Mouse (Mus musculus): ENCODE data around the gene Met. TPM values are rescaled to one million over a fixed set of nuclear protein-coding genes. Genes with fewer than 3 reads are reported as not detected.
A peak's percentile ranks its signal among the peaks of the same experiment; 100 is the strongest.

Met gene
- polyA plus RNA-seq, 1 experiment from 2014 or later: 8.2 TPM

DNA sequence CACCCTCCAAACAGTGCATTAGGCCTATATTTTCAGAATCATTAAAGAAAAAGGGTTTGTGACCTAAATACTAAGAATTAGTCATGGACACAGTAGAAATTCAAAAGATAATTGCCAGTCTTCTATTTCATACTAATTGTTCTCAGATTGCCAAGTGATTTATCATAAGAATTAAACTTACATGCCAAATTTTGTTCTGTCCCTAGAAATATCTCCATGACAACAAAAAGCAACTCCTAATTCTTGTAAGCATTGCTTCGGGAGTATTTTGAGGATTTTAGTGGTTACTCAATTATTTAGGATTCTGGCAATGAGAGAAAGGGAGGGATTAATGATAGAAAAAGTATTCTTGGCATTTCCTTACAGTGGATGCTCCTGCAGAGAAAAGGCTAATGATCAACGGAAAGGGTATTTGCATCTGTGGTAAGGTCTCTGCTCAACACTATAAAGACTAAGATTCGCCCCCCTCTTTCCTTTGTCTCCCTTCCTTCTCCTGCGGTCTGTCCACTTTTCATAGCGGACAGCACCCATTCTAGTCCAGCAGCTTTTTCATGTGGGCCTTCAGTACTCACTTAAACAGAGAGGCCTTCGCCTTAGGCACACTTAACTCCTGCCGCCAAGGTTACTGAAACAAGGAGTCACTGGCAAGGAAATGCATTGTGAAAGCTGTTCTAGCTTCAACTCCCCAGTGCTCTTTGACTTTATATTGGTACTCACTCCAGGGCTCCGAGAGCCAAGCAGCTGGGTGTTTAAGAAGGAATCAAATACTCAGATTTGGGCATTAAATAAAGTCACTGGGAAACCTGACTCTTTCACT lies 58.5 kb downstream of the Met start:
- H3K27me3 ChIP-seq (ENCODE audit: insufficient read depth, low read length): no peaks in the 10 kb centered on the region
- H3K4me1 ChIP-seq (ENCODE audit: insufficient read depth): peaks cover 2% of the 10 kb centered on the region; the same call in 1 of the 2 replicates
- no peak overlapping the region for H3K4me2 ChIP-seq (ENCODE audit: low read depth, low read length)
- 0 out of 2 replicates have a peak, but pooled peaks cover 4% of the 10 kb centered on the region for H3K36me3 ChIP-seq (replicated peaks; ENCODE audit: insufficient read depth, low read length)
- 75% methylated on average over 8 of the region's 8 CpGs for WGBS (ENCODE audit: insufficient replicate concordance)
- no peak for ATAC-seq
- TF ChIP-seq CTCF (IDR thresholded peaks at IDR 0.05; ENCODE audit: low read depth): no peak
- TF ChIP-seq EP300 (IDR thresholded peaks at IDR 0.05; ENCODE audit: low read depth): no peak
- DNase-seq: peak; percentile 1
- no peaks in the 10 kb centered on the region for H3K9me3 ChIP-seq (ENCODE audit: low read length)
- H3K9ac ChIP-seq (replicated peaks): no peak overlapping the region
- no peak overlapping the region for H3K27ac ChIP-seq (ENCODE audit: low read depth)
- H3K4me3 ChIP-seq (ENCODE audit: low read depth, low read length): no peak overlapping the region

- 69% methylated on average over 4 of the region's 4 CpGs for WGBS (ENCODE audit: insufficient replicate concordance)
Observed at GRCm38 (mm10) chr6:17522917-17523316, 59.3 kb downstream of the Met start.

DNA sequence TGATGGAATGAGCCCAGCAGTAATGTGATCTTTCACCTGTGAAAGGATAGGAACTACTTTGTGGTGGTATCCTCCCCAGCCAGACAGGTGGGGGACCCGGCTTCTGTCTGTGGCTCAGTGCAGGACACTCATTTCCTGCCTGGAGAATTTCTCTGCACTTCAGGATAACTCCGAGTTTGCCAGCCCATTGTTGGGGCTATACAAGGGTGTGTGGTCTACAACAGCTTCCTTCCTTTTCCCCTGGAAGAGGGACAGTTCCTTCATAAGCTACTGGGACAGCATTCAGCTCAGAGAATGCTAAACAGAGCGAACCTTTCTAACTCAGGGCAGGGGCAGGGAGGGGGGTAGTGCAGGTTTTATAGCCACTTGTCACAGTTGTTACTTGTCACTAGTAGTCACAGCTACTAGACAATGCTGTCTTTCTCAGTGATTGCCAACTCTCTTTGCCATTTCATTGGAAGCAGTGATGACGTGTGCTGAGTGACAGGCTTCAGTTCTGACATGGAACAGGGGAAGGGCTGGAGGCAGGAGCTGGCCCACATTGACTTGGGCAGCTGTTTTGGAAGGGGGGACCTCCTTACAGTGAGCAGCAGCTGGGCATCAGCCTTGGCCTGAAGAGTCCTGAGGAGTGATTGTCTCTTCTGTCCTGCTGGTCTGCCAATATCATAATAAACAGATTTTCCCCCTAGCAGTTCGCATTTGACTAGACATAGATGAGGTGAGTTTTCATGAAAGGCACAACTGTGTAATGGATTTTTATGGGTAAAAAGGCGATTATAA lies 66.1 kb downstream of the Met start:
- Histone ChIP-seq H3K4me2 (ENCODE audit: low read depth, low read length) (no peak overlapping the region), H3K4me3 (ENCODE audit: low read depth, low read length) (no peak overlapping the region), H3K36me3 (replicated peaks; ENCODE audit: insufficient read depth, low read length) (peaks cover 4% of the 10 kb centered on the region; the same call in 1 of the 2 replicates), H3K9me3 (ENCODE audit: low read length) (no peaks in the 10 kb centered on the region), H3K27ac (ENCODE audit: low read depth) (no peak overlapping the region), H3K27me3 (ENCODE audit: insufficient read depth, low read length) (no peaks in the 10 kb centered on the region), H3K4me1 (ENCODE audit: insufficient read depth) (no peaks in the 10 kb centered on the region; the same call in 1 of the 2 replicates), H3K9ac (replicated peaks) (no peak overlapping the region)
- WGBS (ENCODE audit: insufficient replicate concordance): 55% methylated on average over 6 of the region's 6 CpGs
- no peak for ATAC-seq
- TF ChIP-seq CTCF (IDR thresholded peaks at IDR 0.05; ENCODE audit: low read depth): no peak
- TF ChIP-seq EP300 (IDR thresholded peaks at IDR 0.05; ENCODE audit: low read depth): no peak
- peak; percentile 8 for DNase-seq

More at GRCm38 (mm10) chr6:17522917-17523316, 59.3 kb downstream of the Met start:
- H3K4me1 ChIP-seq (ENCODE audit: insufficient read depth): peaks cover 2% of the 10 kb centered on the region; the same call in 1 of the 2 replicates
- H3K4me3 ChIP-seq (ENCODE audit: low read depth, low read length): no peak overlapping the region
- H3K4me2 ChIP-seq (ENCODE audit: low read depth, low read length): no peak overlapping the region
- ATAC-seq (no peak), DNase-seq (no peak)
- H3K27ac ChIP-seq (ENCODE audit: low read depth): no peak overlapping the region
- no peak overlapping the region for H3K9ac ChIP-seq (replicated peaks)
- no peak for TF ChIP-seq EP300 (IDR thresholded peaks at IDR 0.05; ENCODE audit: low read depth)
- no peak for TF ChIP-seq CTCF (IDR thresholded peaks at IDR 0.05; ENCODE audit: low read depth)
- H3K9me3 ChIP-seq (ENCODE audit: low read length): no peaks in the 10 kb centered on the region
- H3K27me3 ChIP-seq (ENCODE audit: insufficient read depth, low read length): no peaks in the 10 kb centered on the region
- 0 out of 2 replicates have a peak, but pooled peaks cover 4% of the 10 kb centered on the region for H3K36me3 ChIP-seq (replicated peaks; ENCODE audit: insufficient read depth, low read length)

- no peak overlapping the region for H3K4me3 ChIP-seq (ENCODE audit: low read depth, low read length)
- ATAC-seq (peak; percentile 93), DNase-seq (peak; percentile 47)
- TF ChIP-seq CTCF (IDR thresholded peaks at IDR 0.05; ENCODE audit: low read depth): no peak
- no peak for TF ChIP-seq EP300 (IDR thresholded peaks at IDR 0.05; ENCODE audit: low read depth)
- peak overlapping the region; percentile 49 for H3K4me2 ChIP-seq (ENCODE audit: low read depth, low read length)
- no peaks in the 10 kb centered on the region for H3K9me3 ChIP-seq (ENCODE audit: low read length)
- H3K27ac ChIP-seq (ENCODE audit: low read depth): peak overlapping the region; percentile 72
- H3K36me3 ChIP-seq (replicated peaks; ENCODE audit: insufficient read depth, low read length): no peaks in the 10 kb centered on the region
- WGBS (ENCODE audit: insufficient replicate concordance): 62% methylated on average over 8 of the region's 8 CpGs
- no peak overlapping the region; the same call in 1 of the 2 replicates for H3K9ac ChIP-seq (replicated peaks)
- H3K4me1 ChIP-seq (ENCODE audit: insufficient read depth): peaks cover 3% of the 10 kb centered on the region; the same call in 1 of the 2 replicates
- H3K27me3 ChIP-seq (ENCODE audit: insufficient read depth, low read length): no peaks in the 10 kb centered on the region
Observed at GRCm38 (mm10) chr6:17541615-17542014, 78.0 kb downstream of the Met start.

DNA sequence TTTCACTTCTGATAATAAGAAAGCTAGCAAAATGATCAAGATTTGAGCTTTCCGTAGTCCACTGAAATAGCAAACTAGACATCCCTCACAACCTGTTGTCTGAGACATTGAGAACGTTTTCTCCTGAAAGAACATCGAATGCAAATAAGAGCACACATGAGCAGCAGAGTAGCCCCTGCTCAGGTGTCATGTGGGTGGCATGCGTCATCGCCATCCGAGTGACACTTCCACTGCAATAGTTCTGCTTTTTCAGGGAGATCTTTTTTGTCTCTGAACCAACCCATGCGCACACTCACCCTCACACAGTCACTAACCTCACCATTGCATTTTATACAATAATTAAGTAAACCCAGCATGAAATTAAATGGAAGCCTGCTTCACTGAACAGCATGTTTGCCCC lies 78.8 kb downstream of the Met start:
- DNase-seq (no peak), ATAC-seq (no peak)
- Histone ChIP-seq H3K27ac (ENCODE audit: low read depth) (peak overlapping the region; percentile 72), H3K9ac (replicated peaks) (no peak overlapping the region), H3K4me1 (ENCODE audit: insufficient read depth) (peaks cover 7% of the 10 kb centered on the region; the same call in 1 of the 2 replicates), H3K36me3 (replicated peaks; ENCODE audit: insufficient read depth, low read length) (no peaks in the 10 kb centered on the region), H3K4me3 (ENCODE audit: low read depth, low read length) (no peak overlapping the region), H3K9me3 (ENCODE audit: low read length) (no peaks in the 10 kb centered on the region), H3K4me2 (ENCODE audit: low read depth, low read length) (no peak overlapping the region), H3K27me3 (ENCODE audit: insufficient read depth, low read length) (no peaks in the 10 kb centered on the region)
- WGBS (ENCODE audit: insufficient replicate concordance): 71% methylated on average over 7 of the region's 7 CpGs
- TF ChIP-seq EP300 (IDR thresholded peaks at IDR 0.05; ENCODE audit: low read depth): no peak
- TF ChIP-seq CTCF (IDR thresholded peaks at IDR 0.05; ENCODE audit: low read depth): no peak

GRCm38 (mm10) chr6:17545480-17545879 lies 81.9 kb downstream of the Met start:
- H3K9me3 ChIP-seq (ENCODE audit: low read length): no peaks in the 10 kb centered on the region
- no peaks in the 10 kb centered on the region for H3K27me3 ChIP-seq (ENCODE audit: insufficient read depth, low read length)
- no peaks in the 10 kb centered on the region; the same call in 1 of the 2 replicates for H3K36me3 ChIP-seq (replicated peaks; ENCODE audit: insufficient read depth, low read length)
- no peak overlapping the region for H3K4me2 ChIP-seq (ENCODE audit: low read depth, low read length)
- H3K4me1 ChIP-seq (ENCODE audit: insufficient read depth): peaks cover 7% of the 10 kb centered on the region; the same call in 1 of the 2 replicates
- ATAC-seq (no peak), DNase-seq (no peak)
- 71% methylated on average over 9 of the region's 9 CpGs for WGBS (ENCODE audit: insufficient replicate concordance)
- H3K4me3 ChIP-seq (ENCODE audit: low read depth, low read length): no peak overlapping the region
- no peak overlapping the region for H3K27ac ChIP-seq (ENCODE audit: low read depth)
- no peak for TF ChIP-seq CTCF (IDR thresholded peaks at IDR 0.05; ENCODE audit: low read depth)
- no peak for TF ChIP-seq EP300 (IDR thresholded peaks at IDR 0.05; ENCODE audit: low read depth)
- H3K9ac ChIP-seq (replicated peaks): no peak overlapping the region
